Mouse (Mus musculus) liver, embryonic 11.5 days (tissue): ENCODE data around the gene Thg1l. TPM values are rescaled to one million over a fixed set of nuclear protein-coding genes. Genes with fewer than 3 reads are reported as not detected.

Source experiments
- ATAC-seq: fragments of 200-750 bp; cut with Nextera tagmentation; replicated peaks from 2 replicates; pipeline ENCODE4 v1.8.0; 2017; ENCODE audit warnings: moderate number of reproducible peaks, mild to moderate bottlenecking, moderate TSS enrichment, moderate library complexity; ENCODE audit not compliant: low FRiP score
- DNase-seq: peaks from one replicate; pipeline ENCODE4 v3.0.0-alpha.2; 2017; ENCODE audit warnings: low spot score
- H3K27ac ChIP-seq: fragments of 300-500 bp; sonication (generic); 2 replicates; pipeline ENCODE4 v1.5.1; 2014; ENCODE audit warnings: mild to moderate bottlenecking, low read depth, low read length, control low read depth
- H3K27me3 ChIP-seq: fragments of 300-500 bp; sonication (generic); replicated peaks from 2 replicates; pipeline ENCODE4 v1.6.1; 2014; ENCODE audit warnings: low read length, mixed read lengths; ENCODE audit not compliant: control insufficient read depth, insufficient read depth
- H3K36me3 ChIP-seq: fragments of 300-500 bp; sonication (generic); 2 replicates; pipeline ENCODE4 v1.6.1; 2014; ENCODE audit warnings: mild to moderate bottlenecking, low read length, moderate library complexity, mixed read lengths; ENCODE audit not compliant: control insufficient read depth, insufficient read depth
- H3K4me1 ChIP-seq: fragments of 300-500 bp; sonication (generic); replicated peaks from 2 replicates; pipeline ENCODE4 v1.6.1; 2014; ENCODE audit warnings: low read length, mixed read lengths; ENCODE audit not compliant: control insufficient read depth, insufficient read depth
- H3K4me2 ChIP-seq: fragments of 300-500 bp; sonication (generic); 2 replicates; pipeline ENCODE4 v1.6.1; 2014; ENCODE audit warnings: mild to moderate bottlenecking, control low read depth, moderate library complexity
- H3K4me3 ChIP-seq: fragments of 300-500 bp; sonication (generic); 2 replicates; pipeline ENCODE4 v1.5.1; 2014; ENCODE audit warnings: low read depth, low read length, control low read depth
- H3K9ac ChIP-seq: fragments of 300-500 bp; sonication (generic); 2 replicates; pipeline ENCODE4 v1.6.1; 2014; ENCODE audit warnings: low read depth, low read length, control low read depth
- H3K9me3 ChIP-seq: fragments of 300-500 bp; sonication (generic); 2 replicates; pipeline ENCODE4 v1.6.1; 2016; ENCODE audit warnings: low read length, inconsistent platforms, mixed read lengths; ENCODE audit not compliant: control insufficient read depth
- WGBS: fragments of 180-500 bp; shearing (Covaris S2); extraction: QIAGEN DNeasy Blood & Tissue Kit; methylation state at CpG from one replicate; pipeline ENCODE4 v1.1.7; 2014; 5-methylcytosine and 5-hydroxymethylcytosine counted together
- polyA plus RNA-seq: library from polyadenylated mRNA; unstranded; fragments of >200 nt; fragmentation: Nextera tagmentation; extraction: Ambion mirVana; gene quantifications from 2 replicates; pipeline ENCODE4 v1.2.1, GENCODE M21; 2014

Thg1l gene
- polyA plus RNA-seq, 1 experiment from 2014 or later, result 18.2 TPM

DNA sequence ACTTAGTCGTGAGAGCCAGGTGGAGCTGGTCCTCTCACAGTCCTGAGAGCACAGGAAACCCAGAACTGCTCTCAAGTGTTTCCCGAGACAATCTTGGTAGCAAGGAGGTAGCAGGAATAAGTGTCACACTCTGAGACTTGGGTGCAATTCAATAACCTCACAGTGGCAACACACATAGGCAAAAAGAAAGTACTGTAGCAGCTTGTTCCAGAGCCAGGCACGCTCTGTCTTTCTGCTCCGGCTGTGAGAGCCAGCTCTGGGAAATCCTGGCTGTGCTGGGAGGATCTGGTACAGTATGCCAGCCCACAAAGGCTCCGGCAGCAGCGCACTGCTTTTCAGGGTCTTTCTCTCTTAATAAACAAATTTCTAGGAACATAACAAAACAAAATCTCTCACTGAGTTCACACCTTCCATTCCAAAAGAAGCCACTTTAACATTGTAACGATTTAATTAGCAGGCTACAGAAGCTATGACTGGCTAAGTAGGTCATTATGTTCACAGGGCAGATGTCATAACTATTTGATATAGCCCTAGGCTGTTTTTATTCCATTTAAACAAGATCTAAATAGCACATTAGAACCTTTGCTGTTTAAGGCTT is 12.1 kb downstream of the Thg1l start:
- peak overlapping the region; percentile 92 for H3K4me3 ChIP-seq
- H3K4me2 ChIP-seq, result peak overlapping the region; percentile 95
- no peak for DNase-seq
- no peak for ATAC-seq
- no peaks in the 10 kb centered on the region for H3K27me3 ChIP-seq
- peaks cover 8% of the 10 kb centered on the region for H3K4me1 ChIP-seq
- WGBS, result 78% methylated on average over 7 of the region's 7 CpGs
- peak overlapping the region; percentile 92 for H3K9ac ChIP-seq
- peaks cover 4% of the 10 kb centered on the region for H3K36me3 ChIP-seq
- H3K27ac ChIP-seq, result no peak overlapping the region
- no peaks in the 10 kb centered on the region for H3K9me3 ChIP-seq

DNA sequence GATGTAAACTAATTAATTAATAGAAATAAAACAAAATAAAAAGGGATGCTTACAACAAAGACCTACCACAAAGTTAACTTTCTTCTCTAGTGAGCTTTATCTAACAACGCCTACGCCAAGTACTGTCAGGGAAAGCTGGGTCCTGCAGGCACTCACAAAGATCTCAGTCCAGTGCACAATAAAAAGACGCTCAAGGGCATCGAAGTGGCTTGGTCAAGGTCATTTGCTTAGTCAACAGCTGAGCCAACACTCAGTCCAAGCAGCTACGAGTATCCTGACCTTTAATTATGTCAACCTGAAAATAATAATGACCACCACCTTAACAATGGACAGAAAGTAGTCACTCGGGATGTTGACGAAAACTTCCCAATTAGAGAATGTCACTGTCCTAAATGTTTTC is 13.0 kb downstream of the Thg1l start:
- WGBS, result 92% methylated on average over 7 of the region's 7 CpGs
- Histone ChIP-seq H3K4me3 (no peak overlapping the region), H3K27me3 (no peaks in the 10 kb centered on the region), H3K4me1 (peaks cover 8% of the 10 kb centered on the region), H3K36me3 (peaks cover 2% of the 10 kb centered on the region; the same call in 1 of the 2 replicates), H3K4me2 (no peak overlapping the region), H3K9ac (no peak overlapping the region), H3K27ac (no peak overlapping the region), H3K9me3 (no peaks in the 10 kb centered on the region)
- DNase-seq (no peak), ATAC-seq (no peak)

DNA sequence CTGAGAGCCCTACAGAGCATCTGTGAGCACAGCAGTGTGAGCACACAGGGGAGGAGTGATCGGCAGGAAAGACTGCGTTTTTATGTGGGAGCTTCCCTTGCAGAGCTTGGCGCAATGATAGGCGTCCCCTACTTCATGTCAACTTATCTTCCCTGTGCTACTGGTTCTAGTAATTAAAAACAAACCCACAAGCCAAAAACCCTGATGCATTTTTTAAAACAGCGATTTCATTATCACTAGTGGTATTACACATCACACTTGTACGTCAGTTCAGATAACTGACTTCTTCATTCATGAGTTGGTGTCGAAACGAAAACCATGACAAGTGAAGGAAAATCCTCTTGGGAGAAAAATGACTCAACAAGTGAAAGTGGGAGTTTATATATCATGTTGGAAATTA is 16.4 kb downstream of the Thg1l start:
- no peak for ATAC-seq
- no peak for DNase-seq
- Histone ChIP-seq H3K4me3 (no peak overlapping the region), H3K9me3 (no peaks in the 10 kb centered on the region), H3K27me3 (no peaks in the 10 kb centered on the region), H3K36me3 (no peaks in the 10 kb centered on the region), H3K4me2 (no peak overlapping the region), H3K4me1 (peaks cover 8% of the 10 kb centered on the region), H3K27ac (no peak overlapping the region), H3K9ac (no peak overlapping the region)
- WGBS, result 76% methylated on average over 8 of the region's 8 CpGs

DNA sequence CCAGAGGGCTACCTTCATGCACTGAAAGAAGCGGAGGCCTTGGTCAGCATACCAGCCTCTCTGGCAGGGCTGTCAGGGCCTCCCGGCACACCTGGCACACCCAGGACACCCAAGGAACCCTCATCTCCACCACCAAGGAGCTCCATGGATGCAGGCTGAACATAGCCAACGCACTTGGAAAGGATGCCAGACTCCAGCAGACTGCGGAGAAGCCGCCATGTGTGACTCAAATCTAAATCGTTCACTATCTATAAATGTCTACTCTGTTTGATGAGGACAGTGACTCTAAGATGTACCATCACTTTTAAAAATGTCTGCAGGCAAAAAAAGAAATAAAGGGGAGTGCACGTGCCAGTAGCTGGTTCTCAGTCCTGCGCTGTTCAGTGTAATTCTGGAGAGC is 17.8 kb downstream of the Thg1l start:
- 93% methylated on average over 8 of the region's 8 CpGs for WGBS
- H3K36me3 ChIP-seq, result peaks cover 3% of the 10 kb centered on the region; the same call in 1 of the 2 replicates
- H3K9ac ChIP-seq, result no peak overlapping the region
- no peak overlapping the region for H3K27ac ChIP-seq
- H3K4me1 ChIP-seq, result no peaks in the 10 kb centered on the region
- DNase-seq (no peak), ATAC-seq (no peak)
- H3K9me3 ChIP-seq, result no peaks in the 10 kb centered on the region
- H3K4me3 ChIP-seq, result no peak overlapping the region
- no peaks in the 10 kb centered on the region for H3K27me3 ChIP-seq
- no peak overlapping the region for H3K4me2 ChIP-seq

DNA sequence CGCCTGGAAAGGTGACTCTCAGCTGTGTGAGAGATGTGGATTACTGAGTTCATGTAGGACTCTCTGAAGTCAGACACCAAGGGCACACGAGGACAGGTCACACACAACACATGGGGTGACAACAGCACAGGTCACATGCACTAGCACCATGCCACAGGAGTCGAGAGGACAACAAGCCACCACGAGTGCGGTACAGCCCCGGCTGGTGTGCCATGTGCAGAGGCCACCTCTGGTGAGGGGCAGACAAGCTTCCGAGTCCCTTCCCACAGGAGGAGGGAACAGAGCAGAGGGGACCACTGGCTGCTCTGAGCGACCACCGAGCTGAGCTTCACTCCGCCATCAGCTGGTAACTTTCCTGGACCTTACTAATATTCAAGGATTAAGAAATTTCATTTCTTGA is 22.5 kb downstream of the Thg1l start:
- H3K27me3 ChIP-seq, result no peaks in the 10 kb centered on the region
- no peak overlapping the region for H3K4me2 ChIP-seq
- no peaks in the 10 kb centered on the region for H3K4me1 ChIP-seq
- no peaks in the 10 kb centered on the region for H3K9me3 ChIP-seq
- H3K4me3 ChIP-seq, result no peak overlapping the region
- no peak overlapping the region for H3K27ac ChIP-seq
- ATAC-seq (no peak), DNase-seq (no peak)
- peaks cover 3% of the 10 kb centered on the region; the same call in 1 of the 2 replicates for H3K36me3 ChIP-seq
- no peak overlapping the region for H3K9ac ChIP-seq
- WGBS, result 91% methylated on average over 10 of the region's 10 CpGs

DNA sequence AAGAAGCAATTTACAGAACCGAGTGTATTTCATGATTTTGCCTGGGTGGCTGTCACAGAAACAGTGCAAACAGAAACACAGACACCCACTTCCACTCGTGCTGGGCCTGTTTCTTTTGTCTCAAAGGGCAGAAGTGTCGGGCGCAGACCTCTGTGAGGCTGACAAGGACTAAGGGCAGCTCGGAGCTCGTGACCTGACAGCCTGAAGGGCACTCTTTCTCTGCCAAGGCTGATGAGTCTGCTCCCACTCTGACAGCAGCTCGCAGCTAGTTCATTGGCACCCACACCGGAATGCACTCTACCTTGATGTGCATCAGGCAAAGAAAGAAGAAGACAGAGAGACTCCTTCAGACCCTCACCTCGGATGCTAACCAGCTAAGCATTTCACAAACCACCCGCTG is 25.8 kb downstream of the Thg1l start:
- Histone ChIP-seq H3K36me3 (peaks cover 3% of the 10 kb centered on the region; the same call in 1 of the 2 replicates), H3K4me2 (no peak overlapping the region), H3K9ac (no peak overlapping the region), H3K27ac (no peak overlapping the region), H3K27me3 (no peaks in the 10 kb centered on the region), H3K4me3 (no peak overlapping the region), H3K9me3 (no peaks in the 10 kb centered on the region), H3K4me1 (no peaks in the 10 kb centered on the region)
- 82% methylated on average over 10 of the region's 10 CpGs for WGBS
- DNase-seq, result no peak
- no peak for ATAC-seq

DNA sequence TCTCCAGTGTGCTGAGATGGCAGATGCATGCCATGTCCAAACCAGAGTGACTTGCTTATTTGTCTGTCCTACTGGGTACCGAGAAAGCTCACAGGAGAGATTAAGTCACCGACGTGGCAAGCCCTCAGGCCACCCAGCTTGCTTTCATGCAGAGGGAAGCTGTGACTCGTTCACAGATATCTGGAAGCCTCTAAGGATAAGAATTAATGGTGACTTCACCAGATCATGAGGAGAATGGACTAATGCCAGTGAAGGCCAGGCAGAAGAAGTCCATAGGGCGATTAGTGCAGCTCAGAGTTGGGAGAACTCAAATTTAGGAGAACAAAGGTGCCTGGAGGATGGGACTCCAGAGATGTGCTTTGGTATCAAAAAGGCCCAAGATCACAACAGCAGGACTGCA is 27.8 kb downstream of the Thg1l start:
- H3K27ac ChIP-seq, result no peak overlapping the region
- no peak for DNase-seq
- WGBS, result 64% methylated on average over 5 of the region's 5 CpGs
- no peaks in the 10 kb centered on the region for H3K9me3 ChIP-seq
- no peaks in the 10 kb centered on the region for H3K4me1 ChIP-seq
- no peak overlapping the region for H3K4me3 ChIP-seq
- H3K4me2 ChIP-seq, result no peak overlapping the region
- ATAC-seq, result no peak
- no peaks in the 10 kb centered on the region for H3K27me3 ChIP-seq
- H3K9ac ChIP-seq, result no peak overlapping the region
- no peaks in the 10 kb centered on the region for H3K36me3 ChIP-seq

DNA sequence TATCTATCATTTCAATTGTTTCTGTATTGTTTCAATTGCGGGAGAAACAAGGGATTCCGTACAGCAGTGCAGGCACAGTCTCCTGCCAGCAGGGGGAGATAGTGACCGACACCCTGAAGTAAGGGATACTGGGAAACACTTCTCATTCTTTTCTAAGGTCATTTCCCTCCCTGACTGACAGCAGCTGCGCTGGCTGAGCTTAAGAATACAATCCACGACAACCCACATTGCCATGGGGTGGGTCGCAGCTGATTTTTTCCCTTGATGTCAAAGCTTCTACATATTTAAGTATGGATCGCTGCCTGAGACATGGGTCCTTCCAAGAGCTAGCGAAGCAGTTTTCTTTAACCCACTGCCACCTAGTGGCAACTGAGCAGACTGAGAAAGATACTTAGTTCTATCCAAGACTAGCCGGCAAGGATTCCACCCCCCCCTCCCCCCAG is 28.6 kb downstream of the Thg1l start:
- ATAC-seq (peak; percentile 86), DNase-seq (peak; percentile 79)
- H3K9ac ChIP-seq, result peak overlapping the region; percentile 59
- WGBS, result 0% methylated on average over 9 of the region's 9 CpGs
- no peaks in the 10 kb centered on the region for H3K4me1 ChIP-seq
- peak overlapping the region; percentile 51 for H3K4me3 ChIP-seq
- H3K36me3 ChIP-seq, result no peaks in the 10 kb centered on the region
- H3K27me3 ChIP-seq, result no peaks in the 10 kb centered on the region
- H3K4me2 ChIP-seq, result peak overlapping the region; percentile 75
- H3K27ac ChIP-seq, result no peak overlapping the region
- no peaks in the 10 kb centered on the region for H3K9me3 ChIP-seq

DNA sequence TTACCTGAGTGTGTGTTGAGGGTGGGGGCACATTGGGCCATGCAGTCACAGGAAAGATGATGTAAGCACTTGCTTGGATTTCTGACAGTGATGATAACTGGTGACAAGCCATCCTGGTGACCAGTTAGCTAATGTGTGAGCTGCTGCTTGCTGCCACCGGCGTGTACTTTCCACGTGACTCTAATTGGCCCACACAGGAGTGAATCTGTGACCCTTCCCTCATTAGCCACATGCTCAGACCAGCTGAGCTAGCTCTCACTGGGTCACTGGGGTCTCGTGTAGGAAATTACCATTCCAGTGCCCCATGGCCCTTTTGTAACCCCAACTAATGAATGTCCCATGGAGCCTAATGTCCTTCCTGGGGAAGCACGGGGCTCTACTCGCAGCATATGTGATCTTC is 29.9 kb downstream of the Thg1l start:
- no peaks in the 10 kb centered on the region for H3K9me3 ChIP-seq
- 0 out of 2 replicates have a peak, but pooled peaks cover 4% of the 10 kb centered on the region for H3K4me1 ChIP-seq
- H3K9ac ChIP-seq, result no peak overlapping the region
- no peaks in the 10 kb centered on the region for H3K27me3 ChIP-seq
- ATAC-seq, result no peak
- H3K36me3 ChIP-seq, result no peaks in the 10 kb centered on the region
- no peak for DNase-seq
- H3K4me2 ChIP-seq, result no peak overlapping the region
- WGBS, result 74% methylated on average over 6 of the region's 6 CpGs
- H3K4me3 ChIP-seq, result no peak overlapping the region
- no peak overlapping the region for H3K27ac ChIP-seq
